Mouse (Mus musculus) right cerebral cortex, adult 18-20 months (tissue): ENCODE measurements at regions not wholly inside any gene's neighbourhood (a gene's known extent, or its start where the extent isn't known, plus 50 kb on each side); places are given as distances from the start of the nearest gene placed in this dataset.
"Not testable (repeated sequence)": the region's sequence is repeated elsewhere in the genome, so short reads cannot be mapped to it uniquely, and the experiment has no call there.

ENCODE experiments used
- DNase-seq: peaks from one replicate; pipeline ENCODE4 v3.0.0; 2022; ENCODE audit warnings: mixed read lengths

DNA sequence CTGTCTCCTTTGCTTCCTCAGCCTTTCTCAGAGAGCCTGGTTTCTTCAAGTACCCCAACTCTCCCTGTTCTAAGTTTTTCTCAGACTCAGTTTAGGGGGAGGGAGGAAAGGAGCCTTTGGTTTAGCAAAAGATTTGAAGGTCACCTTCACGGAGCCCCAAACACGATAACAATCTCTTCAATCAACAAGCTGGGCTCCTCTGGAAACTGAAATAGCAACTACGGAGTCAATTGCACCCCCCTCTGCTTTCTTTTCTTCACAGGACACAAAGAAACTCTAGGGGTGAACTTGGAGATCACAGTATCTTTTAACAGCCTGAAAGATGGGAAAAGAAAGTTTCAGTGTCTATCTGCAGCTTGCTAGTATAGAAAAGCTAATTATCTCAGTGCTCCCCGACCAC is 151.4 kb upstream of the 1700012A03Rik start:
- DNase-seq = no peak

DNA sequence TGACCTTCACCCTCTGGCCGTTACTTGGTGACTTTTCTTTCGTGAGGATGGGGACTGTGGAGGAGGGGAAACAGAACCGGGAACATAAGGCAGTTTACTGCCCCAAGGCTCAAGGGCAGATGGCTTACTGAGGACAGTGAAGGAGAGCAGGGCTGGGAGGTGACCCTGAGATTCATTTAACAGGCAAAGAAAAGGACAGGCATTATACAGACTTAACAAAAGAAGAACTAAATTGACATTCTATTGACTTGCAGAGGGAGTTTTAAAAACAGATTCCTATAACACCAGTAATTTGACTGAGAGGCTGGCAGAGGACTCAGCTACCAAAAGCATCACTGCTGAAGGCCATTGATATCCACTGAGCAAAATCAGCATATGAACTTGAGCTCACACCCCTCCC is 153.0 kb upstream of the 1700012A03Rik start:
- no peak for DNase-seq

DNA sequence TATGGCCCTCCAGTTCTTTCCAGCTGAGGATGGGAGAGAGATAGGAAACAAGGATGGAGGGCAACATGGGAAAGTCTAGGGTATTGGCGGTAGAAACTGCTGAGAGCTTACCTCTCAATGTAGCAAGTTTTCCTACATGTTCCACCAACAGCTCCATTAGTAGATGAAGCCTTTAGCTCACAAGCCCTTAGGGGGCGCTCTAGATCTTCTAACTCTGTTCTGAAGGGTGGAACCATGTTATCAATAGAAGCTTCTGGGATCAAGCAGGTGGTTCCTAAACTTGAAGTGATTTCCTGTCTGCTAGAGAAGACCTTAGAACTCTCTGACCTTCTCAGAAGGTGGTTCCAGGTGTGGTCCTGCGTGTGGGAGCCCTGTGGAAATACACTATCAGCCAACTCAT is 154.2 kb upstream of the 1700012A03Rik start:
- peak; percentile 26 for DNase-seq

DNA sequence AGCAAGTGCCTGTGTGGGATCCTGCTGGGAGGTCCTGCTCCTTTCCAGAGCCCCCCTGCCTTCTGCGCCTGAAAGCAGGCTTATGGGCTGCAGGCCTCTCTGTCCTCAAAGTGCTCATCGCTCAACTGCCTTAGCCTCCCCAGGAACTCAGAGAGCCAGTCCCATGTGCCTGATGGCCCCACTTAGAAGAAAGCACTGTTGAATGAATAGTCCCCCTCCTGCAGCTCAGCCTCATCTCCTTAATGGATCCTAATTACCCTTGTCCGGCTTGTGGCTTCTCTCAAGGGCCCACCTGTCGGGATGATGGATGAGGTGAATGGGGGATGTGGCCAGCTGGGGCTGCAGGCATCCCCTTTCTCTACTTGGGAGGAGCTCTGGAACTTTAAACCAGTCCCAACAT is 163.1 kb upstream of the 1700012A03Rik start:
- no peak for DNase-seq

DNA sequence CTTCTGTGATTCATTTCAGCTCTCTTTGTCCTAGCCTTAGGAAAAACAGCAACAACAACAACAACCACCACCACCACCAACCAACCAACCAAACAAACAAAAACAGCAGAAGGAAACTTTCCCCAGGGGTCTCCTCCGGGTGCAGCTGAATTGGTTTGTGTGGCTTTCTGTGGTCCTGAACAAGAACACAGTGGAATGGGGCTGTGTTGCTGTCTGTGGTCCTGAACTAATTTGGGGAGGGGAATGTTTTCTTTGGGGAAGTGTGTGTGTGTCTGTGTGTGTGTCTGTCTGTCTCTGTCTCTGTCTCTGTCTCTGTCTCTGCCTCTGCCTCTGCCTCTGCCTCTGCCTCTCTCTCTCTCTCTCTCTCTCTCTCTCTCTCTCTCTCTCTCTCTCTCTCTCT is 164.8 kb upstream of the 1700012A03Rik start:
- DNase-seq = not testable (repeated sequence)

DNA sequence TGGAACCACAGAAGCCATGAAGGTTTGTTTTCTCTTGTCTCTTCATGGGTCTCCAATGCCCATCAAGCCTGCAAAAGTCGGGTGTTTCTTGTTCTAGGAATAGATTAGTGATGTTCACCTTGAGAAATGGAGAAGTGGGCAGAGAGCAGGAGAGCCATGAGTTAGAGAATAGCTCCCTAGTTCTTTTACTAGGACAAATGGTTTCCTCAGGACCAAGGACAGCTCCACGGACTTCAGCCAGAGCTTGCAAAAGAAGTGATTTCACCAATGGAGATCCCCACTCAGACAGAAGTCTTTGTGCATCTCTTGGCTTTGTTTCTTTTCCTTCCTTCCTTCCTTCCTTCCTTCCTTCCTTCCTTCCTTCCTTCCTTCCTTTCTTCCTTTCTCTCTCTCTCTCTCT is 166.3 kb upstream of the 1700012A03Rik start:
- DNase-seq = no peak

DNA sequence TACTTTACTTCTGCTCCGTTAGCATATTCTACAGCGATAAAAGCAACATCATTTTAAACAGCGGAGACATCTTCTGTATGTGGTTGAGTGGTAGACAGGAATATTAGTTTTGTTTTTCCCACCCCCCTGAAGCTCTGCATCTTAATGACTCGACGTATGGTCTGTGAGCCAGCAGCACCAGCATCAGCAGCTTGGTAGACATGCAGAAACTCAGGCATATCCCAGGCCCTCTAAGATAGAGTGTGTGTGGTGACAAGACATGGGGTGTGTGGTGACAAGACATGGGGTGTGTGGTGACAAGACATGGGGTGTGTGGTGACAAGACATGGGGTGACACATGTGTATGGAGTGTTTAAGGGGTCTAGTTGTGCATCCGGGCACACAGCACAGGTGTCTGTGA is 175.4 kb upstream of the 1700012A03Rik start:
- no peak for DNase-seq

DNA sequence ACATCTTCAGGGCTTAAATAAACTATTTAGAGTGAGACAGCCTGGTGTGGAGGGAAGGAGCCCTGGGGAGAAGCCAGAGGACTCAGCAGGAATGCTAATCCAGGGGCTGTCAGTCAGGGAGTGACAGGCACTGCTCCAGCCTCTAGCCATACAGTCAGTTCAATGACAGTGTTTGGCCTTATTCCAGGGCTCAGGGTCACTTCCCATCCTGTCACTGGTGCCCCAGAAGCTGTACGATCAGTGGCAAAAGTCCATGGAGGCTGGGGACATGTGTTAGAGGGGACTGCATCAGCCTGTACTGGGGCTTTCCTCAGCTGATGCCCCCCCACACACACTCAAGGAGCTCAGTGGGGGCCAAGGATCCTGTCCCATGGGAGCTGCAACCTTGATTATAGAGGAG is 176.1 kb upstream of the 1700012A03Rik start:
- no peak for DNase-seq

DNA sequence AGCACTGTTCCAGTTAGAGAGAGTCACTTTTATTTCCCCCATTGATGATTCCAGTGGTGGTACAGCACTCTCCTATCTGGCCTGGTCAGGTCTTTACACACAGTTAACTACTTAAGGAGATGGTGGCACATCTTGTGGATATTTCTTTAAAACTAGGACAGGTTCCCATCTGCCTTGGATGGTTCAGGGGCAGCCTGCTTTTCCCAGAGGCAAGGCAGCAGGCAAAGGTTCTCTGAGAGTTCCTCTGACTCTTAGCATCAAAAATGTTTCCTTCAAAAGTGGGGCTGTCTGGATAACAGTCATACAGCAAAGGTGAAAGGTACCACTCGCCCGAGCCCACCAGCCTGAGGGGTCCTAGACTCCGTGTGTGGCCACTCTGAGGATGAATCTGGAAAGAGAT is 178.3 kb upstream of the 1700012A03Rik start:
- no peak for DNase-seq

DNA sequence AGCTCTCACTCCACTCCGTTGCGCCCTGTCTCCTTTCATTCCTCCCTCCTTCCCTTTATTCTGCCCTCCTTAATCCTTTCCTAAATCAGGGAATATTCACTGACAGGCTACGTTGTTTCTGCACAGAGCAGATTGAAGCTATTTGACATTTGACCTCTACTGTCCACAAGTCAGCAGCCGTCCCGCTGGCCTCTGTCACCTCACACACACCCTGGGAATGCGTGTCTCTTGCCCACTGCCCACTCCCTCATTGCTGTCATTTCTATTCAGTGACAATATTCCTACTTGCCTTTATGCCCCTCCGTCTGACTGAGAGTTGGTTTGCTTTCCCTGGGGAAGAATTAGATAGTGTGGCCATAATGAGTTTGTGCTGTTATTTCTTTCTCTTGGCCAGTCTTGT is 188.1 kb upstream of the 1700012A03Rik start:
- DNase-seq = no peak

DNA sequence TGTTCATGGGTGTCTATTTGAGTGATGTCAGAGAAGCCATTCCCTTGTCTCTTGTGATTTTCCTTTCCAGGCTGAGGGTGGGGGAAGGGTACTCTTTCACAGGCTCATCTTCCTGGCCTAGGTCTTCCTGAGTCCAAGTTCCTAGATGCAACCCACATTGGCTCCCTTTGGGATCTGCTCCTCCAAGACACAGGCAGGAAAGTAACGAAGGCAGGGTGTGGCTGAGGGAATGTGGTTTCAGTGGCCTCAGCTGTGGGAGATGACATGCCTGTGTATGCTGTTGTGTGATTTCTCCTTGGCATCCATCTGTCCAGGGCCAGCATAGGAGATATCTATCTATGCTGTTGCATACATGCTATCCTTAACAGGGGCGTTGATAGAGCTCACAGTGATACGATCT is 190.4 kb upstream of the 1700012A03Rik start:
- DNase-seq = no peak

DNA sequence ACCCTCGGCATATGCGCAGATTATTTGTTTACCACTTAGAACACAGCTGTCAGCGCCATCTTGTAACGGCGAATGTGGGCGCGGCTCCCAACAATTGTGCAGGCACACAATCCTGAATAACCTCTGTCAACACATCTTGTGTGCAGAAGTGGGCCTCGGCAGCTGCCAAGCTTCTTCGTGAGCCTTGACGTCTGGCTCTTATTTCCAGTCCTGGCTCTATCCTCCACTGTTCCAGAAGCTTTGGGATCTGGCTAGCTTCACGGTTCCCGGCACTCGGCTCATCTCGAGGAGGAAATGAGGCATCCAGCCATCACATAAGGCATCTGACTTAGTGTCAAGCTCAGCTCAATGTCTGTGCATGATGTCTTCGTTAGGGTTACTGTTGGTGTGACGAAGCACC is 195.8 kb upstream of the 1700012A03Rik start:
- DNase-seq = no peak

DNA sequence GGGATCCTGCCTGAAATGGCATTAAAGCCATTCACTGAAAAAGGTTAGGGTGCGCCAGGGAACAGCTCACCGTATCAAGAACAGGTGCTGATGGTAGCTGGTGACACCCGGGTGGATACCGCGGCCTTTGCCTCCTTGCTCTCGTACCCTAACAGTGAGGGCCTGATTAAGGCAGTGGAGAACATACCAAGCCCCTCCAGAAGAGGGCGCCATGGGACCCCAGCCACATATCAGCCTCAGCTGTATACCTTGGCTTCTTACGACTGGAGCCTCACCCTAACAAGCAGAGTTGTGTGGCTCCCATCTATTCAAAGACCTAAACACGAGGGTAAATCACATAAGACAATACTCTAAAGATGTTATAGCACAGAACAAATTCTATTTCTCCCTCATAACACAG is 203.7 kb upstream of the 1700012A03Rik start:
- no peak for DNase-seq

DNA sequence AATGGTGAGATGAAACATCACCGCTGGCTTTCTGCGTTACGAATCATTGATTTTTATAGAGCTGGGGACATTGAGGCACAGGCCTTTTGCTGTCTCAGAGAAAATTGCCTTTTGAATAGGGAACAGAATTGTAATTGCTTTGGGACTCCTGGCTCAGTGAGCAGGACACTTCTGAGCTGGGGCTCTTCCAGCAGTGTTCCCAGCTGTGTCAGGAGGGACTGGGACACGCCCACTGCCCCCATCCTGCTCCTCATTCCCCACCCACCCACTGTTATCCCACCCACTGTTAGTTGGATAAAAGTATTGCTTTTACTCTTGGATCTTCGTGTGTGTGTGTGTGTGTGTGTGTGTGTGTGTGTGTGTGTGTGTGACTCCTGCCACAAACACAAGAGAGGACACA is 204.4 kb upstream of the 1700012A03Rik start:
- no peak for DNase-seq

DNA sequence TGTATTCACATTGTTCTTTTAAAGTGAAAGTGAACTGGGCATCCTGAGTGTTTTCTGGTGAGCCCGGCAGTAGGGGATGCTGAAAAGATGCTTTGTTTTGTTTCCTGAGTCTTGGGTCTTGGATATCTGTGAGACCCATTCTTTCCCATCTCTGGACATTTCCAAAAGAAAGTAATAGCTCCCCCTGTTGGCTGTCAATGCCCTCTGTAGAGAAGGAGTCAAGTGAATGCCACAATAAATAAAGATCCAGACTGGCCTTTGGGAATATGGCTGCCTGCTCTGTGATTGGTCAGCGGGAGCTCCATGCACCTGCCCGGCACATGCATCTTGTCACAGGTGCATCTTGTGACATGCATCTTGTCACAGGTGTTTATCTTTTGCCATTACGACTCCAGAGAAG is 209.4 kb upstream of the 1700012A03Rik start:
- DNase-seq = no peak

DNA sequence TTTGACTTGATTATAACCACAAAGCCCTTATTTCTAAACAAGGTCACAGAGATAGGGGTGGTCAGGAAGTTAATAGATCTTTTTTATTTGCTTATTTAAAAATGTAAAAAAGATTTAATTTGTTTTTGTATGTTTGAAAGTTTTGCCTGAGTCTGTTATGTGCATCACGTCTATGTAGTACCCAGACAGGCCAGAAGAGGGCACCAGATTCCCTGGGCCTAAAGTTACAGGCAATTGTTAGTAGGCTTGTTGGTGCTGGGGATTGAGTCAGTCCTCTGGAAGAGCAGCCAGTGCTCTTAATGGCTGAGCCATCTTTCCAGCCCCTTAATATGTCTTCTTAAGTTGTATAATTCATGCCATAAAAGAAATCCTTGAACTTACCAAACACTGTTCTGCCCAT is 211.5 kb upstream of the 1700012A03Rik start:
- DNase-seq = no peak

DNA sequence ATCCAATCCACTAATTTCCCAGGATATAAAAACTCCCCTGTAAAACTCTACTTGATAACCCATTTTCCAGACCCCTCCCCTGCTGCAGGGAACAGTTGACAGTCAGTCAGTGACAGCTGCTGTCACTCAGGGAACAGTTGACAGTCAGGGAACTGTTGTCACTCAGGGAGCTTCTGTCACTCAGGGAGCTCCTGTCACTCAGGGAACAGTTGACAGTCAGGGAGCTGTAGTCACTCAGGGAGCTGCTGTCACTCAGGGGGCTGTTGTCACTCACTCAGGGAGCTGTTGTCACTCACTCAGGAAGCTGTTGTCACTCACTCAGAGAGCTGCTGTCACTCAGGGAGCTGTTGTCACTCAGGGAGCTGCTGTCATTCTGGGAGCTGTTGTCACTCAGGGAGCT is 214.3 kb upstream of the 1700012A03Rik start:
- no peak for DNase-seq

DNA sequence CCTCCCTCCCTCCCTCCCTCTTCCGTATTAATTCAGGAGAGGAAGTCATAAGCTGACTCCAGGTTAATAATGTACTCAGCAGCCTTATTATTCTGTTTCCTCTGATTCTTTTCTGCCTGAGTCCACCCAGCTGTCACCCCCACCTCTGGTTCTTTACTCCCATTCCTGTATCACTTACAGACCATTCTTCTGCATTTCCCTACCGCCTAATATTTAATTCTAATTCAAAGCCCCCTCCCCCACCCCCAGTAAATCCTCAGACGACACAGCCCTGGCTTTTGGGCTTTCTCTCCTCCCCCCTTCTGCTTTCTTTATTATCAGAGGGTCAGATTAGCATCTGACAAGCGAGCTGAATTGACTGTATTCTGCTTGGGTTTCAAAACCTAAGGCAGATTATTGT is 215.5 kb upstream of the 1700012A03Rik start:
- no peak for DNase-seq

DNA sequence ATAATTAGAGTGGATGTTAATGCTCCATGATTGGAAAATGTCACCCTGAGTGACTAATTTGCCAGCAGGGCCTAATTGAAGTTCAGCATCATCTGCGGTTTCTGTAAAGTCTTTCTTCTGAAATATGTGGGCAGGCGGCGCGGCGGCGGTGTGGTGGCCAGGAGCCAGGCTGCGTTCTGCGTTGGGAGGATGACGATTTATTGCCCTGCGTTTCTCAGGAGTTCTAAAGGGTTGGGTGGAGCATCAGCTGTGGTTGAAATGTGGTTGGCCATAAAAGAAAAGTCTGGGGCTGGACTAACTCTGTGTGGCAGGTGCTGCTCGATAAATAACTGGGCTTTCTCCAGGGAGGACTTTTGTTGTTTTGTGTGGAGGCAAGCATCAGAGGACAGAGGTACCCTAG is 219.4 kb upstream of the 1700012A03Rik start:
- peak; percentile 17 for DNase-seq

DNA sequence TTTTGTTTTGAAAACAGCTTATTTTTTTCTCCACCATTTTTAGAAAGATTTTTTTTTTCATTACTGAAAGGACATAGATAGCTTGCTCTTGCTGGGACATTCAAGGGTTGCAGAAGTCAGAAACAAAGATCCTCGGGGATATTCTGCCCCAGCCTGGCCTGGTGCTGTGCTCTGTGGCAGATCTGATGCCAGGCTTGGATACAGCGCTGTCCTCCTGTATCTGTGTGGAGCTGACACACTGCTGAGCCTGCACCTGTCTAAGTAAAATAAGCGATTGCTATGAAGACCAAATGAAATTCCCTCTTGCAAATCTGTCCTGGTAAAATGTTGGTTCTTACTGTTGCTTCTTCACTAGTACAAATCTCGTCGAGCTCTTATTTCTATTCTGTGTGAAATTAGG is 226.4 kb upstream of the 1700012A03Rik start:
- no peak for DNase-seq

DNA sequence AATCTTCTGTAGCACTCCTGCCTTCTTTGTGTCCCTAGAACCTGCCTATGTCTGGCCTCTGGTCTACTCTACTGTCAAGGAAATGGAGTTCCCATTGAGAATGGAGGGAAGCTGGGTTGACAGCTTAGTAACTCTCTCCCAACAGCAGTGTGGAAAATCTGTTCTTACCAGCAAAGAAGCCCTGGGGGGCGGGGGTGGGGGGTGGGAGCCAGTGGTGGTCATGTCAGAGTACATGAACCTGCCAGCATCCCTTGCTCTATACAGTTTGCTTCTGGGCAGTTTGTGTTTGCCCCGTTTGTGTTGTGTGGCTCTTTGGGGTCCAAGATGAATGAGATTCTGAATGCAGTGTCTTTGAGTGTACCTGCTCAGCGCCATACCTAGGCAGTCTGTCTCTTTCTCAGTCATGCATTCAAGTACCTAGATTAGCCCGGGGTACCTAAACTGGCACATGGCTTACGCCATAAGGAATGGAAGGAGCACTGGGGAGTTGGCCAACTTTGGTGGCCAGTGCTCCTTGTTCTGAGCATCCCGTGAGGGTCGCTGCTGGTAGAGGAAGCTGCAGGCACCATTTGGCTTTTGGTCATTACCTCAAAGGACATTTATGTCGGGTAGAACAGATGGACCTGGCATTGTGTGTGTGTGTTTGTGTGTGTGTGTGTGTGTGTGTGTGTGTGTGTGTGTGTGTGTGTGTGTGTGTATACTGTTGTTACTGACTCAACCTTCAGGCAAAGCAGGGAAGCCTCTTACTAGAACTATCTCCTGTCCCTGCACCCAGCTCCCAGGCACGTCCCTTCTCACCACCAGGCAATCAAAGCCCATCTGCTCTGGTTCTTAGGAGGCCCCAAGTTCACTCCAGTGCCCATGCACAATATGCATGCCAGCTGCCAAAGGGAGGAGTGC is 227.6 kb upstream of the 1700012A03Rik start:
- no peak for DNase-seq

DNA sequence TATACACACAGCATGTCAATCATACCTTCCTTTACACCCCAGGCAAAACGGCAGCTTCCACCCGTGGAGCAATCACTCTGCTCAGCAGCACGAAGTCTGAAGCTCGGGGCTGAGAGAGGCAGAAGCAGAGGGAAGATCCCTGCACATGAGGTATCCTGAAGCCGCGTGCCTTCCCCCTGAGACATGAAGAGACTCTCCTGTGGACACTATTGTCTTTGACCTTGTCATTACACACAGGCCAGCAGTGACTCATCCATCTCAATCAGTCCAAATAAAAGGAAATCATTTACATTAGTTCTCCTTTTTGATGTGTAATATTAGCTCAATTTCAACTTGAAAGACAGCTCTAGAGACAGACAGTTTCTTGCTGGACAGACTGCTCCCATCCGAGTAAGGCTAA is 228.4 kb upstream of the 1700012A03Rik start:
- no peak for DNase-seq

DNA sequence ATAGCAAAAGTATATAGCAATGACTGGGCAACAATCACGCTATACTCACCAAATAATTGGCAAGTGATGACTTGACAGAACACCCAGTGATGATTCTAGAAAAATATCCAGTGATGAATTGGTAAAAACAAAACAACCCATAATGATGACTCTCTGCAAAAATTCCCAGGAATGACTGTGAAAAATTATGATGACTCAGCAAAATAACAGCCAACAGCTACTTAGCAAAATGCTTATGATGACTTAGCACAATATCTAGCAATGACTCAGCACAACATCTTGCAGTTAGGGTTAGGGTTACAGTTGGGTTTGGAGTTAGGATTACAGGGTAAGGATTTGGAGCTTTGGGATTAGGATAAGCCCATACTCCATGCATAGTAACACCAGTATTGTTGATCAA is 232.4 kb upstream of the 1700012A03Rik start:
- no peak for DNase-seq

DNA sequence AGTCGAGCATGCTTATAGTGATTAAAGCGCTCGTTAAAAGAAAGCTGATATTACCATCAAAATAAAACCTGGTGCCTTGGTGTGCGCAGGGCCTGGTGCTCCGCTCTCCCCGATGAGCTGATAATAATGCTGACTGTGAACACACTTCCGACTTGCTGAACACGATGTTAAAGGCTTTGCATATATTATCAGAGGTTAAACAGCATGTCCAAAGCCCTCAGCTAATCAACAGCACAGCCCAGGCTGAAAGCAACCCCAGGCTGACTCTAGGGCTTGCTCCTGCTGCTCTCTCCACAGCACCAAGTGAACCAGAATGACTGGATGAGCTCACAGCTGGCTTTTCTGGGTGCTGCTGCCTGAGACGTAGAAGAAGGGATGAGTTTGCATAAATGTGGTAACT is 238.2 kb upstream of the 1700012A03Rik start:
- no peak for DNase-seq
